Mouse (Mus musculus) 3134 (cell line): ENCODE data around the gene Gltp.

ENCODE experiments used
- DNase-seq: peaks from one replicate; pipeline ENCODE4 v3.0.0-alpha.2; 2011; ENCODE audit warnings: low spot score; ENCODE audit not compliant: insufficient read length; ENCODE audit errors: extremely low read depth

Gene Gltp

DNA sequence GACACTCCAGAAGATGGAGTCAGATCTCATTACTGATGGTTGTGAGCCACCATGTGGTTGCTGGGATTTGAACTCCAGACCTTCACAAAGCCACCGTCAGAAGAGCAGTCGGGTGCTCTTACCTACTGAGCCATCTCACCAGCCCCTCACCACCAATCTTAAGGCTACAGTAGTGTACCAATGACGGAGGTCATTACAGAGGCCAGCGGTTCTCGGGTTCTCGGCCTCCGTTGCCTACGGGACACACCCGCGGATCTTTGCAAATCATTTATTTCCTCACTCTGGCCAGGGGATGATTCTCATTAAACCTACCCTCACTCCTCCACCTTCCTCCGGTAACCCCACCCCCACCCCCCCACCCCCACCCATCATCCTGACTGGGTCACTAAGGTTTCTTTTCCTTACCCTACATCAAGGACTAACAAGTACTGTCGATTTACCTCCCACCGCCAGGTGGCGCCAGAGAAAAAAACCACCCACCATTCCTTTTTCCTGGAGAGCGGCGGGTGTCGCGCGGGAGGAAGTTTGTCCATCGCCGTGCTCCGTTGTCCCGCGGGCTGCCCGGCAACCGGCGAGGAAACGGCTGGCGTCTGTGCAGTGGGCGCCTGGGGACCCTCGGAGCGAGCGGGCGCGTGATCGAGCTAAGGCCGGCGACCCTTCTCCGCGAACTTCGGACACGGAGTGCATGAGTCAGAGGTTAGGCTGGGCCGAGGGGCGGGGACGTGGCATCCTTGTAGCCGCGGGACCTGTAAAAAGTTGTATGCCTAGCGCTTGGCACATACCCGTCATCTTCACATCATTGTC lies 16.7 kb upstream of the Gltp start, which contains the start of gene Tchp:
TSS of gene Tchp (plus strand) at position 496 of the 804 bp plus-strand sequence.
- peak; percentile 85 for DNase-seq

DNA sequence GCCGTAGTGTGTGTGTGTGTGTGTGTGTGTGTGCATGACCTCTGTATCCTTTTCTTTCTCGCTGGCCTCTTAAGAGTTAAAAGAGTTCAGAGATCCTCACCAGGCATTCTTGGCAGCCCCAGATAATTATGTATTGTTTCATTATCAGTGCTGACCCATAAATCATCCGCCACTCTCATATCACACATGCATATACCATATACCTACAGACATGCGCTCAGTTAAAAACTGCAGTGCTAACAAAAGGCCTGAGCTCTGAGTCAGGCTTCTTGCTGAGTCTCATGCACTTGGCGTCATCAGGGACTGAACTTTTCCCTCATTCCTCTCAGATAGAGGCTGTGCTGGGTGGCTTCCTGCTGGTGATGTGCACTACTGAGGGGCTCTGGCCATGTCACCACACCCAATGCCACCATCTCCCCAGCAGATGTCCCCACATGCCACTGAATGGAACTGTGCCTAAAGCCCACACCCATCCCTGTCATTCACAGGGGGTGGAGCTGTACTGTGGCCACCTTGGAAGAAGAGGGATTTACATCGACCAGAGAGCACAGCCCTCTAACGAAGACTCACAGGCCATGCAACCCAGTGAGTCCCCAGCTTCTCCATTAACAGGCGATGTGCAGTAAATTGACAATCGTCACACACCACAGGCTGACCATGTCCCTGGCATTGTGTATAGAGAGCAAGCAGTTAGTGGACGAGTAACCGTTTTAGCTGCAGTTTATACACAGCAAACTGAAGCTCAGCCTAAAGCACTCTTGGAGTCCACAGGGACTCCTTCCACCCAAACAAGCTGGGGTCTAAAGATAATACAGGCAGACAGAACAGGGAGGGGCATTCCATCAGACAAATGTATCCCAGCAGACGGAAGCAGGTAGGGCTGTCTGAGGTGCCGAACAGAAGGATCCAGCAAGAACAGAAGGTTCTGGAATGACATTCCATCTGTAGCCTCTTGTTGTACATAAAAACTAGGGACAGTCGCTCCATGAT lies 11.9 kb upstream of the Gltp start:
- peak; percentile 32 for DNase-seq

DNA sequence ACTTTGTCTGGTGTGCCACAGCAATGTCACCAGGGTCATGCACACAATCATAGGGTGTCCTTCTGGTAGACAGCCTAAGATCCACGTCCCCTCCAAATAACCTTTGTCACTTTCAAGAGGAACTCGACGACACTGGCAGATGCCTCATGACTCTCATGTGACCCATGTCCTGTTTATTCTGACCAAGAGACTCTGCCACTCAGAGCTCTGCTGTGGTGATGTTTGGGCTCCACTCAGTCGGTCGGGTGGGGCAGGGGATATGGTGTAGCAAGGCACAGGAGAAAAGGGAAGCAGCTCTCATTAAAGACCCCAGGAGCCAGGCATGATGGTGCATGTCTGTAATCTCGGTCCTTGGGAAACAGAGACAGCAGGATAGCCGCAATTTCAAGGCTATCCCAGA lies 8.2 kb upstream of the Gltp start:
- no peak for DNase-seq

DNA sequence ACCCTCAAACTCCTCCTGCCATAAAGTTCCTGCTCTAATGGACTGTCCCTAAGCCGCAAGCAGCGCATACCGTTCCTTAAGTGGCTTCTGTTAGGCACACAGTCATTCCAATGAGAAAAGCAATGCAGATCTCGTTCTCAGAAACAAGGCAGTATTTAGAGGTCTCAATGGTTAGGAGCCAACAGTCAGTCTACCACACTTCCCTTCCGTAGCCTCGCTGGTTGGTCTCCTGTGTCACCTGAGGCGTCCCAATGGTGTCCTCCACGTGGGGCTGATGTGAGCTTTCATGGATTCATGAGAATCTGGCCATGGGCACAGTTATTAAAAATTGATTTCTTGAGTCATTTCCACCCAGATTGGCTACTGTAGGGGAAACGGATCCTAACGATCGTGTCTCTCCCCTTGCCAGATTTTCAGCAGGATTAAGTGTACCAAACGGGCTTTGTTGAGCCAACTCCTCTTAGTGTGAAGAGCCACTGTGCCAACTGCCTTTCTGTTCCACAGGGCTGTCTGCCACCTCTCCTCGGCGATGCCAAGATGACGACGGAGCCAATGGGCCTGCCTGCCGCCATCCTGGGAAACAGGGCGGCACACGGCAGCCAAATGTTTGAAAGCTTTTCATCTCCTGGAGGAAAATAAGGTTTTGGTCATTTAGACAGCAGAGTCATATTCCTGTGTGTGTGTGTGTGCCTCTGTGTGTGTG lies 7.4 kb upstream of the Gltp start:
- DNase-seq = no peak

DNA sequence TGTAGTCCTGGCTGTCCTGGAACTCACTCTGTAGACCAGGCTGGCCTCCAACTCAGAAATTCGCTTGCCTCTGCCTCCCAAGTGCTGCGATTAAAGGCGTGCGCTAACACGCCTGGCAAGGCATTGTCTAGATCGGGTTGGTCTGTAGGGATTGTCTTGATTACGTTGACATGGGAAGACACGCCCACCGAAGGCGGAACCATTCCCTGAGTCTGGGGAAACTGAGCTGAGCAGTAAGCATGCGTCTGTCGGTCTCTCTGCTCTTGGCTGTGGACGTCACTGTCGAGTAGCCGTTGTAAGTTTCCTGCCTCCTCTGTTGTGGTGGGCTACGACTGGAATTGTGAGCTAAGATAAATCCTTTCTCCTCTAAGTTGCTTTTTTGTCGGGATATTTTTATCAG lies 6.2 kb upstream of the Gltp start:
- no peak for DNase-seq

DNA sequence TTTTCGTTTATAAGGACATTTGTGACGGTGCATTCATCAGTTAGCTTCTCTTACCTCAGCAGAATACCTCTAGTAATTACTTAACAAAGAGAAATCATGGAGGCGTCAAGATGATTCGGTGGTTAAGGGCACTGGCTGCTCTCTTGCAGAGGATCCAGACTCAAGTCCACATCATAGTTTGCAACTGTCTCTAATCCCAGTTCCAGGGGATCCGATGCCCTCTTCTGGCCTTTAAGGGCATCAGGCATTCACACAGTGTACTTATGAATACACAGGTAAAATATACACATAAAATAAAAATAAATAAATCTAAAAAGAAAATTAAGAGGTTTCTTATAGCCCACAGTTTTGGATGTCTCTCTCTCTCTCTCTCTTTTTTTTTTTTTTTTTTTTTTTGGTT lies 5.0 kb upstream of the Gltp start:
- DNase-seq = no peak

DNA sequence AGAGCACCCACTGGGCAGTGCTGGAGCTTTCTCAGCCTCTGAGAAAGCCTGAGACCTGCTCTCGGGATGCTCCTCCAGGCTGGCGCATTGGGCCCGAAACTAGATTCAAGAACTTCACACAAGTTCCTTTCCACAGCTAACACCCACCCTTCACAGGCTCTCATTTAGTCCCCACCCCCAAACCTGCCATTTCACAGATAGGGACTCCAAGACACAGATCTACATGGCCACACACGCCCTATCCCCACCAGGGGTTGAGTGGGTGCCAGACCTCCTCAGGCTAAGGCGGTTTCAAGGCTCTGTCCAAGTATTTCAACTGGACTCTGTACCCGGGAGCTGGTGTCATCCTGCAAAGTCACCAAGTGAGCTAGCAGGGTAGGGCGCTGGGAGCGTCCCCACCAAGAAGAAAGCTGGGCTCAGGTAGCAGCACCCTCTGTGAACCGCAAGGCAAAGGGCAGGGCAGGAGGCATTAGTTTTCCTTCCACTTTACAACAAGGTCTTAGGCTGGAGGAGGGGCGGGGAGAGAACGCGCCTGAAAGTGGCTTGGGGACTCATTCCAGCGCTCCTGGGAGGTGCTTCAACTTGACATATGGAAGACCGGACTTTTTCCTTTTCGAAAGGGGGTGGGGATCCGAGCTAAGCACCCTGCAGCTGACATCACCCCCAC lies 951 bp downstream of the Gltp start:
- peak; percentile 58 for DNase-seq

DNA sequence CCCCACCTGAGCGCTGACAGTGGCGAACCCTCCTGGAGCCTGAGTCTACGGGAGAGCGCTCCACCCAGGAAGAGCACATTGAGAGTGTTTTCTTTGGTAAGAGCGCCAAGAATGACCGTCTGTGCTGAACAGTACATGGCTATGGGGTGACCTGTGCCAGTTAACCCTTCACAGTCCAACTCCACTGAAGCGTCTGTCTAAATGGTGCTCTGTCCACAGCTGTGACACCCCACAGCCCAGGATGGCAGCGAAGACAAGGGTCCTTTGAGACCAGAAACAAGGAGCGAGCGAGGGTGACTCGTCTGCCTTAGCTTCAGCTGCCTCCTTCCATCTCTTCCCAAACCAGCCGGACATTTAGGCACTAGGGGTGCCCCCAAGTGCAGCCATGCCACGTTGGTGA lies 2.1 kb downstream of the Gltp start:
- no peak for DNase-seq

DNA sequence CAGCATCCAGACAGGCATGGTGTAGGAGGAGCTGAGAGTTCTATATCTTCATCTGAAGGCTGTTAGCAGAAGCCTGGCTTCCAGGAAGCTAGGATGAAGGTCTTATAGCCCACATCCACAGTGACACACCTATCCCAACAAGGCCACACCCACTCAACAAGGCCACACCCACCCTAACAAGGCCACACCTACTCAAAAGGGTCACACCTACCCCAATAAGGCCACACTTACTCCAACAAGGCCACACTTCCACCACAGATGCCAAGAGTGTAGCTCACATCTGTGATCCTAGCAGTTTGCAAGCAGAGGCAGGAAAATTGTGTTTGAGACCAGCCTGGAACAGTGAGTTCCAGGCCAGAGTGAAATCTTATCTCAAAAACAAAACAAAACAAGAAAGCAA lies 2.9 kb downstream of the Gltp start:
- DNase-seq = no peak

DNA sequence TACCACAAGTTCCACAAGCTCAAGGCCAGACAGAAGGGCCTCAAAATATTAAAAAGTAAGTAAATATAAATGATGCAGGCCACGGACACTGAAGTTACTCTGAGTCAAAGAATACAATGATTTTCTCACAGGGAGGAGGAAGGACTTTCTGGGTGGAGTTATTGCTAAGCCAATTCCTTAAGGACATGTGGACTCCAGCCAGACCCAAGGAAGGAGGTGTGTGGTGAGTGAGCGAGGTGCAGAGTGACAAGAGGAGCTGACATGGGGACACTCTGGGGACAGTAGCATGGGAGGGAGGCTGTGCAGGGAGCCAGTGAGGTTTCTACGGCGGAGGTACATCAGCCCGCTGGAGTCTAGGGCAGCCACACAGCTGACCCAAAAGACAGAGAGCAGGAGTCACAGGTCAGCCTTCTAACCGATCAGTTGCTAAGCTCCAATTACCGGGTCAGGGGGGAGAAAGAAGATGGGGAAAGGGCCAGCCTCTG lies 4.0 kb downstream of the Gltp start:
- no peak for DNase-seq

DNA sequence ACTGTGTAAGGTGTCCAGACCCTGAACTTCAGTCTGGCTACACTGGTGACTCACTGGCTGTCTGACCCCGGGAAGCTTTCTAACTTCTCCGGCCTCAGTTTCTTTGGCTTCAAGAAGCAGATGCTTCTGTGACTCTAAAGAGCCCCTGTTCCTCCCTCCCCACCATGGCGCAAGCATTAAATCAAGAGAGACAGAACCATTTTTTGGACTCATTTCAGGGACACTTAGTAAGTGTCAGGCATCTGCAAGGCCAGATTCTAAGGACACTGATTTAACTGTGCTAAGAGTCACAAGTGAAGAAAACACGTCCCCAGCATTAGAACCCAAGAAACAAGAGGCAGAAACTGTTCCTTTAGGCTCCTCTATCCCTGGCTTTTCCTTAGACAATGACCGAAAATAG lies 4.8 kb downstream of the Gltp start:
- no peak for DNase-seq

DNA sequence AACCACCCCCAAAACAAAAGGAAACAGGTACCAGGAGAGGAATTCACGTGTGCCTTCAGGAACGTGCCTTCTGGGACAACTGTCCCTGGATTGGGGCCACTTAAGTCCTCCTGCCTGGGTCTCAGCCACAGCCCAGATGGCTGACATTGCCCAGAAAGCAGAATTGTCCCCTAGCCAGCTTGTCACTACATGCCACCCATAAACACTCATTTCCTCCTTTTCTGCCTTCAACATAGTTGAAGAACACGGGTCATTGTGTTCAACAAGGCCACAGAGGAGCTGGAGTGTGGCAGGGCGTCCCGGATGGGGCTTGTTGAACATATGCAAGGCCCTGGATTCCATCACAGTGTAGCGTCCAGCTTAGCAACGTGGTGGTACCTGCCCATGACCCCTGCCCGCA lies 9.1 kb downstream of the Gltp start:
- no peak for DNase-seq

DNA sequence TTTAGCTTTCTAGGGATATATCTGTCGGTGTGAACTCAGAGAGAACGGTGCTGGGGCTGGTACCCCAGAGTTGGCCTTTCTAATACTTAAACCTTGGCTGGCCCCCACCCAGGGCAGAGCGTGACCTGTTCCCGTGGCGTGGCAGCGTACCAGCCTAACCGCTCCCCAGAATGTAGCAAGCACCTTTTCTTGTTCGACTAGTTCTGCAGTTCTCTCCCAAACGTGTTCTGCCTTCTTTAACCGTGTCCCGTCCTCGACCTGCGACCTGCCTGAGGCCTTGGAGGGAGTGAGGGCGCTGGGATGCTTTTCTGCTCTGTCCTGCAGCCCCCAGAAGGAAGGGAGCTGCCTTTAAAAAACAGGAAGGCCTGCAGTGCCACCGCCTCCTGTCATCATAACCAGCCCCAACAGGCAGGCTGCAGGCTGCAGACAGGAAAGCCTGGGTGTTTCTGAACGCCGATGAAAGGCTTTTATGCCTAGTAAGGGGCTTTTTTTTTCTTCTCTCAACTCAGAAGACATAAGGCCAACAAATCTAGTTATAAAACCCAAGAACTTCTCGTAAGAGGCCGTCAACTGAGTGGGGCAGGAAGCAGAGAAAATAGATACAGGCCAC lies 10.0 kb downstream of the Gltp start:
- DNase-seq = no peak

DNA sequence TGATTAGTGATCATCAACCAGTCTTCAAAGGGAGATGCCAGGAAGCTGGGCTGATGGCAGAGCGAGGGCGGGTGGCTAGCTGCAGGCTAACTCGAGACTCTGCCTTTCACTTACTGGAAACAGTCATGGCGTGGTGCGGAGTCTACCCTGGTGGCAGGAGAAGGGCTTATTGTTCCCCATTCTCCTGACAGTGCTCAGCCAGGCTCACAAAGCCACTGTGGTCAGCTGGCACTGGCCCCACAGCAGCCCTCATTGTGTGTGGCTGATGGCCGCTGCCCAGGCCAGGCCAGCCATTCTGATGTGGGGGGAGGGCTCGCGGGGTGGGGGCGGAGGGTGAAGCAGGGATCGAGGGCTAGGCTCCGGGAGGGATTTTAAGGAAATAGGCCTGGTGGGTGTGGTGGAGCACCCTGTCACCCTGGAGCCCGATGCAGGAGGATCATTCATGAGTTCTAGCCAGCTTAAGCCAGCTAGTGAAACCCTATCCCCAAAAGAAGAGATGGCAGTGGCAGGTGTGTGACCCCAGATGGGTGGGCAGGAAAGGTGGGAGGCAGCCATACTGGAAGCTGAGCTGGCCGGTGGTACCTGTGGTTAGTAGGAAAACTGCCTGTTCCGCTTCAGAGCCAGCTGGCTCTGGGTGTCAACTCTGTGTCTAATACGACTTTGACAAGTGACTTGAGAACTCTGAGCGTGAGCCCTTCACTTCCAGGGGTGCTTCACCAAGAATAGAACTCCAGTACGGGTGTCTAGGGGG lies 10.8 kb downstream of the Gltp start:
- DNase-seq = no peak

DNA sequence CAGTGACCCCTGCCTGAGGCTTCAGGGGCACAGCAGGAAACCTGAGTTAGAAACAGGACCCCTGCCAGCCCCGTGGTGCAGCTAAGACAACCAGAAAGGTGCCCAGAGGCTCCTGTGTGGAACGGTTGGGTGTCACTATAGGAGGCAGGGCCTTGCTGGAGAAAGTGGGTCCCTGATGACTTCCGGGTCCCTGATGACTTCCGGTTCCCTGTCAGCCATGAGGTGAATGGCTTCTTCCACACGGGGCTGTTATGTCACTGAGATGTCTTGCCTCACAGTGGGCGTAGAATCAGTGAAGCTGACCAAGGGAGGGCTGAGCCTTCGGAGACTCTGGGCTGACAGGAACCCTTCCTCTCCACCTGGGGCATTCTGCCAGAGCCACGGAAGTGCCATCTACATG lies 16.2 kb downstream of the Gltp start:
- no peak for DNase-seq

DNA sequence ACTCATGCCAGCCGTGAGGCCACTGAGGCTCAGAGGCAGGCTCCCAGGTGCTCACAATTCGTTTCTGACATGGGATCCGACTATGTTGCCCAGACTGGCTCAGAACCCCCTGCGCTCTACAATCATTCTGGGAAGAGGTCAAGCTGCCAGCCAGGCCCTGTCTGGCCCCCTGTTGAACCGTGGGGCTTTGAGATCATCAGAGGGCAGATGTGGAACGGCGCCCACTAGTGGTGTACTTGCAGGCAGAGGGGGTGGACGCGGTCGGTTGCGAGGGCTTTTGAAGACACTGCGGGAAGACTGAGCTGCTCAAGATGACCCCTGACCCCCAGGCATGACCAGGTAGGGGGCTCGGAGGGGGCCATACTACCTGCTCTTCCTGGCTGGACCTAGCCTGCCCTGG lies 17.7 kb downstream of the Gltp start:
- no peak for DNase-seq

DNA sequence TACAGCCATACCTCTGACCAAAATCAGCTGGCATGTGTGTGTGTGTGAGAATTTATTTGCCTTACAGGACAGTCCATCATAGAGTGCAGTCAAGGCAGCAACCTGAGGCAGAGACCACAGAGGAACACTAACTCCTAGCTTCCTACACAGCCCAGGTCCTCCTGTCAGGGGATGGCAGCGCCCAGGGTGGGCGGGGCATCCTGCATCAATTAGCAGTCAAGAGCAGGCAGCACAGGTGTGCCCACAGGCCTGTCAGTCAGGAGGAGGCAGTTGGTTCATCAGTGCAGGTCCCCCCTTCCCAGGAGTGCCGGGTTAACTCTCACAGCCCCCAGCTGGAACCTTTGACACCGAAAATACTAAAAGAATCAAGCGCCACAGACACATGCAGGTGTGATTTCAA lies 21.8 kb downstream of the Gltp start:
- no peak for DNase-seq

DNA sequence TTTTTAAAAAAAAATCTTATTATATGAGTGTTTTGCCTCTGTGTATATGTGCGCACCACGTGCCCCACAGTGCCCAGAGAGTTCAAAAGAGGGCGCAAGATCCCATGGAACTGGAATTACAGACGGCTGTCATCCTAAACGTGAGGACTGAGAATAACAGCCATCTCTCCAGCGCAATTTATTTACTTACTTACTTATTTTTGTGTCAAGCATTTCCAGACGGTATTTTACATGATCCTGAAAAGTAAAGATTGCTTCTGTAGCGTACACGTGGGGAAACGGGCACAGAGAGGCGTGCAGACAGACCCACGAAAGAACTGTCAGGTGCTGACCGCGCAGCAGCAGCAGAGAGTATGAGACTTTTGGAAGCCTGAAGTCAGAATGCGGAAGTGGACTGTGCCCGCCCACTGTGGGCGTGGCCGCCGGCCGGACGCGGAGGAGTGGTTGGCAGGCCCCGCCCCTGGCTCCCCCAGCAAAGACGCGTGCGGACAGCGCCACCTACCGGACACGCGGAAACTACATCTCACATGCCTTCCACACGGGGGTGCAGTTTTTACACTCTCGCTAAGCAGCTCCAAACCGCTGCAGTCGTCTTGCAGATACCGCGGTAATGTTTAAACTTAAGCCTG lies 23.4 kb downstream of the Gltp start:
- DNase-seq = peak; percentile 98

DNA sequence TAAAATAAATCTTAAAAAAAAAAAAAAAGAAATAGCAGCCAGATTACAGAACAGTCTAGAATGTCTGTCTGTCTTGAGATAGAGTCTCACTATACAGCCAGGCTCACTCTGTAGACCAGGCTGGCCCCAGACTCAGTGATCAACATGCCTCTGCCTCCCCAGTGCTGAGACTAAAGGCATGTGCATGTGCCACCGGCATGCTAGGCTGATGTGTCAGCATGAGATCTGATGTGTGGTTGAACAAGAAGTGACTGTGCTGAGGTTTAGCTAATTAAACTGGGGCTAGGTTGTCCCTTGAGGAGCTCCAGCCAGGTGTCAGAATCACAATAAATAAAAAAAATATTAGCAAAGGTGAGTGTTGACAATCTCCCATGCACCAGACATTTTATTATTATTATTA lies 24.1 kb downstream of the Gltp start:
- DNase-seq = no peak
